Mouse (Mus musculus): ENCODE data around the gene Tprg.

Tprg gene

DNA sequence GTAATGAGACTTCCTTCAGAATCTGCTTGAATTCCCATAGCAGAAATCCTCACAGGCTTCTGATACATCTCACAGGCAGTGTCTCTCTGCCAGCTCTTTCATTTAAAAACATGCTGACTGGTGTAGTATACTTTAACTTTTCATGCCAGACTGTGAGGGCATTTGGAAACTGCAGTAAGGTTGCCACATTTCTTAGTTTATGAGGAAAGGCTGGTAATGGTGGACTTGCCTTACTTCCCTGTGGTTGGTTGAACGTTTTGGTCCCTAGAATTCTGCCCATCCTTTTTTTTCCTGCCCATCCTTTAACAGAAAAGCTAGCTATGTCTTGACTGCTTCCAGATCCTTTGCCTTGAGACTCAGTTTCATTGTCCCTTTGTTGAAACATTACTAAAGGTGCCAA is 138.8 kb downstream of the Tprg start:
- DNase-seq (ENCODE audit: low read depth, low spot score), result no peak

DNA sequence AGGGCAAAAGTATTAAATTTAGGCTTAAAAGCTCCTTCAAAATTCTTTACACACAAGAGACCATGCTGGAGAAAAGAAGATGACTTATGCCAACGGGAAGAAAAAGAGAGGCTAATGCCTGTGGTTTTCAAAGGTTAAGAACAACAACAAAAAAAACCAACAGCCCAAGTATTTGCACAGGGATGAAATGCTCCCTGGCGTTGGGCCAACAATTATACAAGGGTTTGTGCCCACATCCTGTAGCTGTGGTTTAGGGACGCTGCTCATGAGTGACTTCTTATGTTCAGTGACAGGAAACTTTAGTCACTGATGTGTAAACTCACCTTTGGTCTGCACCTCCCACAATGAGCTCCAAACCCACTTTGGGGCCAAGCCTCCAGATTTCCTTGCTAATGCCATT is 139.6 kb downstream of the Tprg start:
- no peak for DNase-seq (ENCODE audit: low read depth, low spot score)

DNA sequence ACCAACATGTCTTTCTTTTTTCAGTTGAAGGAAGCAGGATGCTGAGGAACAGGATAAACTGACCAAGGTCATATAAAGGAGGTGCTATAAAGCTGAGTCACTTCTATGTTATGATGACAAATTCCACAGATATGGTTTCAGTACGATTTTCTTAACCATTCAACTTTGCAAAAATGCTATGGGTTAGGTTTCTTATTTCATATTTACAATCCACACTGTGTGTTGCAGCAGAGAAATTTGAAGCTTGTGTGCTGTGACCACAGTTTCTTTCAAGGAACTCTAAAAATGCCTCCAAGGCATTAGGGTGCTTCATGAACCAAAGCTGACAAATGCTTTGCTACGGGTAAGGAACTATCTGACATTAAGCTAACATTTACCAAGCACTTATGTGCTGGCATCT is 153.4 kb downstream of the Tprg start:
- no peak for DNase-seq (ENCODE audit: low read depth, low spot score)

DNA sequence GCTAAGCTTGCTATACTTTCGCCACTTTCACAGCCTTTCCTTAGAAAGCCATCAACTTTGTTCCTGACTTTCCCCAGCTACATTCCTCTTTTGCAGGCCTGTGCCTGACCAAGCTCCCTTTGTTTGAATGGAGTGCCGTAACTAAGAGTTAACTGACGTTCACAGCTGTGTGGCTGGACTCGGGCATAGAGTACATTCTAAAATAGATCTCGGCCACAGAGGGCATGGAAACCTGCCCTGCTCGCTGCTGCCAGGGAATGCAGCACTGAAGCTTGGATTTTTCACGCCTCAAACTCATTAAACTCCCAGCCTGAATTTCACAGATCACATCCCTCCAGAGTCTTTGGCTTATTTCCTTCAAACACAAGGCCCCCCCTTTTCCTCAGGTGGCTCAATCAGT is 159.0 kb downstream of the Tprg start:
- no peak for DNase-seq (ENCODE audit: low read depth, low spot score)

DNA sequence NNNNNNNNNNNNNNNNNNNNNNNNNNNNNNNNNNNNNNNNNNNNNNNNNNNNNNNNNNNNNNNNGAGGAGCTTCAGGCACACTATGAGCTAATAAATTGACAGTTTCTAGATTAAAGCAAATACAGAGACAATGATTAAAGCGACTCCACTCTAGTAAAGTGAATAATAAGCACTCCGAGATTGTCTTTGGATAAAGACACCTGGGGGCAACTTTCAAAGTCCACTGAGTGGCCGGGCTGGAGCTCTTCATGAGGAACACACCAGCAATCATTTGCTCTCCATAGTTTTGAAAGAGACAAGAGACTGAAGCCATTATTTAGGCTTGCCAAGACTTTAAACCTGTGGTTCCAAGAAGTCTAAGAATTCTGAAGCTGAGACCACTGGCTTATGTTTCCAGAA is 164.9 kb downstream of the Tprg start:
- DNase-seq (ENCODE audit: low read depth, low spot score), result no peak

DNA sequence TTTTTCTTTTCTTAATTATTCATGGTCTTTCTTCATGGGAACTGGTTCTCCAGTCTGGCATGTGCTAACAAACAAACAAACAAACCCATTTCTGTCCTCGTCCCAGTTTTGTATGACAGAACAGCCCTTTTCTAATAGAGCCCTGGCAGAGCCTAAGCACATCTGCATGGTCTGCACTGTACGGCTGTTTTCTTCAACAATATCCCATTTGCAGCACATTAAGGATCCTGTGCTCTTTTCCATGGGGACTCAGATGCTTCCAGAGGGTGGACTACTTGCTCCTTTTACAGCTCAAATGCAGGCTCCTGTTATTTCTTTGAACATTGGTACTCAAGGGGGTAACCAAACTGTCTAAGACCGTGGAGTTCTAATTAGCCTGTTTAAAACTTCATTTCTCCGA is 178.1 kb downstream of the Tprg start:
- no peak for DNase-seq (ENCODE audit: low read depth, low spot score)

DNA sequence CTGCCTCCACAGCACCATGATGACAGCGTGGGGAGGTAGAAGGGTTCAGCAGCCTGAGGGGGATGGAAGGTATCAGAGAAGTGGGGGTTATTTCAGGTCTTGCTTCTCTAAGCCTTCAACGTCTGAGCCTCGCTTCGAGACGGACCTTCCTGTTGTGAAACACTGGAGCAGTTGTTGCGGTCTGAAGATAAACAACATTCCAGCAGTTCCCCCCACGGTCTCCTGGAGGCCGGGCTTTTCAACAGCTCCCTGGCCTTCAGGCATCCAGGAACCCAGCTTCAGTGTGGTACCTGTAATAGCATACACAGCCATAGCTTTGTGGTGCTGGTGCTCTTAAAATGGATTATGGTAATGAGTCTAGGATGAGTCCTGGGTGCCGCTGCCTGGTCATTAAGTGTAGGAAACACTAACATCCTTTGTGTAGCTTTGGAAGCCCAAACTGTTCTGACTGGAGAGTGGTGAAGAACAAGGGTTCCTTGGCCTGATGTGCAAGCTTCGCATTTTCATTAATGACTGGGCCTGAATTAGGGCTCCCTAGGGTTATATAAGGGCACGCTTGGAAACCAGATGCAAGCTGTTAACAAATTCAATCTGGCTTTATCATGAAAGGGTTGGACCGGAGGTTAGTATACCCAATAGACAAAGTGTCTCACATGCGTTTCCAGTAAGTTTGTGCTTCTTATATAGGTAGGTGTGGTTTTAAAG is 179.0 kb downstream of the Tprg start:
- no peak for DNase-seq (ENCODE audit: low read depth, low spot score)

DNA sequence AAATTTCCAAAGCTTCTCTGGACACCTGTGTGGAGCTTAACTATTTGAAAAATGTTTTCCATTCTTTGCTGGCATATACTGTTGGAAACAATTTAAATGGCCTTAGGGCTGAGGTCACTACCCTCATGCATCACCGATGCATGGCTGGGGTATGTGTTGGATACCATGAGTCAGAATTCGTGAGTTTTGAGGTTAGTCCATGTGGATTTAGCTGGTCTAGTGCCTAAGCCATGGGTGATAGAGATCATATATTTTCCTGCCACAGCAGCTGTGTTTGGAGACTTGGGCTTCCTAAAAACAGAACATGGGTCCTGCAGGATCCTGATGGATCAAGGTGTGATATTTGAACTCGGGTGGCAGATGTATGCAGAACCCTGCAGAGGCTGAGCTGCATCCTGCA is 181.4 kb downstream of the Tprg start:
- DNase-seq (ENCODE audit: low read depth, low spot score), result no peak

DNA sequence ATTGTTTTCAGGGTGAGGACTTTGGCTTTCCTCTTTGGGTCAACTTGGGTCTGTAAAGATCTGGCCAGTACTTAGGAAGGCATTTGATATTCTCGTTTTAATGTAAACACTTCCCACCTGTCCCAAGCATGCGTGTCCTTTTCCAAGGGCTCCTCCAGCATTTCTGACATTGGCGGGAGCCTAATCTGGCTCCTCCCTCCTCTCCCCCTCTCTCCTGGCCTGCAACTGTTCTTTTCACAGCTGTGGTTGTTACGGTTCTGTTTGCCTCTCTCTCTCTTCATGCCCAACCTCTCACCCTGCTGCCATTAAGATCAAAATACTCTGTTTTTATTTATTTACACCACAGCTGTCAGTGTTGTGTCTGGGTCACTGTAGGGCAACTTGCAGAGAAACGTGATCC is 182.0 kb downstream of the Tprg start:
- no peak for DNase-seq (ENCODE audit: low read depth, low spot score)

All from R1 (cell line).